Mouse (Mus musculus): Measurements from ENCODE around the gene Krt28. TPM values are rescaled to one million over a fixed set of nuclear protein-coding genes. Genes with fewer than 3 reads are reported as not detected.

Krt28 gene
- not detected in 2 replicates for polyA plus RNA-seq (2011; ENCODE audit: insufficient read length, low read depth, missing spikeins)

GRCm38 (mm10) chr11:99374803-99375202 lies at the start of gene Krt28:
Krt28 (minus strand) TSS chr11:99374903.
- TF ChIP-seq POLR2A (IDR thresholded peaks at IDR 0.05; ENCODE audit: low read depth, low read length) (no peak), CTCF (IDR thresholded peaks at IDR 0.05; ENCODE audit: borderline replicate concordance, insufficient read depth, low read length) (no peak)
- H3K27ac ChIP-seq (ENCODE audit: insufficient read depth, low read length): no peak within 1 kb of the TSS
- H3K4me3 ChIP-seq (ENCODE audit: insufficient read depth, low read length): no peak within 1 kb of the TSS
- no peaks in the 10 kb centered on the region for H3K4me1 ChIP-seq (ENCODE audit: control insufficient read depth, insufficient read depth, low read length)

GRCm38 (mm10) chr11:99422159-99422558 lies 47.5 kb upstream of the Krt28 start, which contains the start of gene Krt12:
Krt12 (minus strand) TSS chr11:99422259.
- Histone ChIP-seq H3K4me1 (ENCODE audit: control insufficient read depth, insufficient read depth, low read length) (no peaks in the 10 kb centered on the region), H3K27ac (ENCODE audit: insufficient read depth, low read length) (no peak within 1 kb of the TSS), H3K4me3 (ENCODE audit: insufficient read depth, low read length) (no peak within 1 kb of the TSS)
- TF ChIP-seq POLR2A (IDR thresholded peaks at IDR 0.05; ENCODE audit: low read depth, low read length) (no peak), CTCF (IDR thresholded peaks at IDR 0.05; ENCODE audit: borderline replicate concordance, insufficient read depth, low read length) (no peak)

DNA sequence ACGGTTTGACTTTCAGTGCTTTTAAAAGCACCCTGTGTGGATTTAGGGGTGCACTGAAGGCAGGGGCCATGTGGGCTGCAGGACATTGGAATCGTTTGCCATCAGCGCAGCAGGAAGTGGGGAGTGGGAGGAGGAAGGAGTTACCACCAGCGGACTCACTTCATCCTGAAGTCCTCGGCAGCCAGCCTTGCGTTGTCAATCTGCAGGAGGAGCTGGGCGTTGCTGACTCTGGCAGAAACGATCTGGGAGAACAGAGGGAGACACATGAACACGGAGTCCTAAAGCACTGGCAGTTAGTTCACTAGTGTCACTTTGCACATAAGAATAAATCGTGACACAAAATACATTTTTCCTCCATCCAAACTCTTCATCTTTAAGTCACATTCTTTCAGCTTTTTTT lies 45.9 kb upstream of the Krt28 start:
- TF ChIP-seq POLR2A (IDR thresholded peaks at IDR 0.05; ENCODE audit: low read depth, low read length) (no peak), CTCF (IDR thresholded peaks at IDR 0.05; ENCODE audit: borderline replicate concordance, insufficient read depth, low read length) (no peak)
- H3K4me3 ChIP-seq (ENCODE audit: insufficient read depth, low read length): no peak overlapping the region

GRCm38 (mm10) chr11:99417819-99418218 lies 43.1 kb upstream of the Krt28 start:
- no peak for TF ChIP-seq CTCF (IDR thresholded peaks at IDR 0.05; ENCODE audit: borderline replicate concordance, insufficient read depth, low read length)
- TF ChIP-seq POLR2A (IDR thresholded peaks at IDR 0.05; ENCODE audit: low read depth, low read length): no peak
- Histone ChIP-seq H3K4me3 (ENCODE audit: insufficient read depth, low read length) (no peak overlapping the region), H3K4me1 (ENCODE audit: control insufficient read depth, insufficient read depth, low read length) (no peaks in the 10 kb centered on the region), H3K27ac (ENCODE audit: insufficient read depth, low read length) (no peak overlapping the region)

More for the DNA sequence above, 45.9 kb upstream of the Krt28 start:
- Histone ChIP-seq H3K4me1 (ENCODE audit: control insufficient read depth, insufficient read depth, low read length) (no peaks in the 10 kb centered on the region), H3K27ac (ENCODE audit: insufficient read depth, low read length) (no peak overlapping the region)

- TF ChIP-seq POLR2A (IDR thresholded peaks at IDR 0.05; ENCODE audit: low read depth, low read length) (no peak), CTCF (IDR thresholded peaks at IDR 0.05; ENCODE audit: borderline replicate concordance, insufficient read depth, low read length) (no peak)
- Histone ChIP-seq H3K27ac (ENCODE audit: insufficient read depth, low read length) (no peak overlapping the region), H3K4me3 (ENCODE audit: insufficient read depth, low read length) (no peak overlapping the region), H3K4me1 (ENCODE audit: control insufficient read depth, insufficient read depth, low read length) (no peaks in the 10 kb centered on the region)
Observed at GRCm38 (mm10) chr11:99416902-99417301, 42.2 kb upstream of the Krt28 start.

DNA sequence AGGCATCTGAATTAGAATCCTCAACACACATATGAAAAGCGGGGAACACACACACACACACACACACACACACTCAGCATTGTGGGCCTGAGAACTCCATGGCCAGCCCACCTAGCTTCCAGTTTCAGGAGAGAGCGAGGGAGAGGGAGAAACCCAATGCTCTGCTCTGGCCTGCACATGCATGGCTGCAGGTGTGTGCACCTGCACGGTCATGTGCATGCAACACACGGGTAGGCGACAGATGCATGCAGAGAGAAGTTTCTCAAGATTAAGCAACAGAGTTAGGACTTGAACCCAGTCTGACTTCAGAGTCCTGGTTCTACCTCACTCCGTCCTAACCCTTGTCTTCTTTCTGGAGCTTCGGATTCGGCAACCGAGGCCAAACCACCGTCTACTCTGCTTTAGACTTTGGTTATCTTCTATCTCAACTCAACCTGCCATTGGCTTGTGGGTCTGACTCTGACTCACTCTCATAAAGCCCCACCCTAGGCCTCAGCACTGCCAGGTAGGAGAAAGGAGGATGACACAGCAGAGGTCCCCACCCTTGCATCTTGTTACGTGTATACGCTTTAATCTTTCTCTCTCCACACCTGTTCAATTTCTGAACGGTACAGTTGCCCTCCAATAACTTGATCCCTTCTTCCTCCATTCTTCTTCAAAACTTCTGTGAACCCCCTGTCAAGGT lies 39.9 kb upstream of the Krt28 start:
- H3K27ac ChIP-seq (ENCODE audit: insufficient read depth, low read length): no peak overlapping the region
- H3K4me3 ChIP-seq (ENCODE audit: insufficient read depth, low read length): no peak overlapping the region
- no peaks in the 10 kb centered on the region for H3K4me1 ChIP-seq (ENCODE audit: control insufficient read depth, insufficient read depth, low read length)
- TF ChIP-seq CTCF (IDR thresholded peaks at IDR 0.05; ENCODE audit: borderline replicate concordance, insufficient read depth, low read length) (no peak), POLR2A (IDR thresholded peaks at IDR 0.05; ENCODE audit: low read depth, low read length) (no peak)

- no peak for TF ChIP-seq POLR2A (IDR thresholded peaks at IDR 0.05; ENCODE audit: low read depth, low read length)
- no peak for TF ChIP-seq CTCF (IDR thresholded peaks at IDR 0.05; ENCODE audit: borderline replicate concordance, insufficient read depth, low read length)
- Histone ChIP-seq H3K4me1 (ENCODE audit: control insufficient read depth, insufficient read depth, low read length) (no peaks in the 10 kb centered on the region), H3K4me3 (ENCODE audit: insufficient read depth, low read length) (no peak overlapping the region), H3K27ac (ENCODE audit: insufficient read depth, low read length) (no peak overlapping the region)
Observed at GRCm38 (mm10) chr11:99413247-99413646, 38.5 kb upstream of the Krt28 start.

GRCm38 (mm10) chr11:99406186-99406585 lies 31.5 kb upstream of the Krt28 start:
- Histone ChIP-seq H3K27ac (ENCODE audit: insufficient read depth, low read length) (no peak overlapping the region), H3K4me3 (ENCODE audit: insufficient read depth, low read length) (no peak overlapping the region), H3K4me1 (ENCODE audit: control insufficient read depth, insufficient read depth, low read length) (no peaks in the 10 kb centered on the region)
- TF ChIP-seq POLR2A (IDR thresholded peaks at IDR 0.05; ENCODE audit: low read depth, low read length) (no peak), CTCF (IDR thresholded peaks at IDR 0.05; ENCODE audit: borderline replicate concordance, insufficient read depth, low read length) (no peak)

DNA sequence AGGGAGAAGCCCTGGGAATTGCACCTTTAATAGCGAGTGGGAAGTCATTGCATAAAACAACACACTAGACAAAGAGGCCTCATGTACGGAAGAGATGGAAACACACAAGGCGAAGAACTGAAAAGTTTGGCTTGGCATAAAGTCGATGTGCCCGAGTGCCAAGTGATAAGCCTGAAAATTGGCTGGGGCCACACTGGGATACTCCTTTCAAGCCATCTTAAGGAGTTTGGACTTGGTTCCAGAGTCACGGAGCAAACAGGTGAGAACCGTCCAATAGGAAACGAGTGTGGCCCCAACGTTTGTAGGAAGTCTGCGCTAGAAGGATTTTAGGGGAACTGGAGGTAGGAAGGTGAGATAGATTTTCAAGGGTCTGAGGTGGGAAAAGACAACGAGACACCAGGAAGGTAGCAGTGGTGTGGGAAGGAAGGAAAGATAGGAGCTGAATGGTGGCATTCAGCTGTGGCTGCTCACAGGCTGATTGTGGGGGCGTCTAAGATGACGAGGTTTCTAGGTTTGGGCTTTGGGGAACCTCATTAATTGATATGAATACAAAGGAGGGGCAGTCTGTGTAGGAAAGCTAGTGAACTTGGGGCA lies 25.4 kb upstream of the Krt28 start:
- TF ChIP-seq POLR2A (IDR thresholded peaks at IDR 0.05; ENCODE audit: low read depth, low read length): no peak
- no peak for TF ChIP-seq CTCF (IDR thresholded peaks at IDR 0.05; ENCODE audit: borderline replicate concordance, insufficient read depth, low read length)
- no peaks in the 10 kb centered on the region for H3K4me1 ChIP-seq (ENCODE audit: control insufficient read depth, insufficient read depth, low read length)
- no peak overlapping the region for H3K27ac ChIP-seq (ENCODE audit: insufficient read depth, low read length)
- H3K4me3 ChIP-seq (ENCODE audit: insufficient read depth, low read length): no peak overlapping the region

DNA sequence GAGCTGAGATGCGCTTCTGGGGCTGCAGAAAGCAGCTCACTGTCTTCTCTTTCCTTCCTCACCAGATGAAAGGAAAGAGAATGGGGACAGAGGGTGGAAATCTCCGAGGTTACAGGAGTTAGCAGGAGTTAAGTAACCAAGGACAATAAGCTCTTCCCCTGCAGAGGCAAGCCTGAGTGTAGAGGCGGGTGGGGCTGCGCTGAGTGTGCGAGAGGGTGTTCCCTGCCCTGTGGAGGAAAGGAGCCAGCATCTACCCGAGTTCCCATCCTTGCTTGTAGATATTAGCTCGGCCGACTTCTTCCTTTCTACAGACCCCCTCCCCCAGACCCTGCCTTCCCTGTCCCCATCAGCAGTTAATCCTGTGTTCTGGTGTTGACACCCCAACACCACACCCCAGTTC lies 24.1 kb upstream of the Krt28 start:
- no peak overlapping the region for H3K27ac ChIP-seq (ENCODE audit: insufficient read depth, low read length)
- TF ChIP-seq CTCF (IDR thresholded peaks at IDR 0.05; ENCODE audit: borderline replicate concordance, insufficient read depth, low read length) (no peak), POLR2A (IDR thresholded peaks at IDR 0.05; ENCODE audit: low read depth, low read length) (no peak)
- no peaks in the 10 kb centered on the region for H3K4me1 ChIP-seq (ENCODE audit: control insufficient read depth, insufficient read depth, low read length)
- no peak overlapping the region for H3K4me3 ChIP-seq (ENCODE audit: insufficient read depth, low read length)

Measured in embryonic fibroblast, embryonic 13.5 days (primary cell).